11 mouse cellular contexts compared by ENCODE assay signal in the genomic region with DNA sequence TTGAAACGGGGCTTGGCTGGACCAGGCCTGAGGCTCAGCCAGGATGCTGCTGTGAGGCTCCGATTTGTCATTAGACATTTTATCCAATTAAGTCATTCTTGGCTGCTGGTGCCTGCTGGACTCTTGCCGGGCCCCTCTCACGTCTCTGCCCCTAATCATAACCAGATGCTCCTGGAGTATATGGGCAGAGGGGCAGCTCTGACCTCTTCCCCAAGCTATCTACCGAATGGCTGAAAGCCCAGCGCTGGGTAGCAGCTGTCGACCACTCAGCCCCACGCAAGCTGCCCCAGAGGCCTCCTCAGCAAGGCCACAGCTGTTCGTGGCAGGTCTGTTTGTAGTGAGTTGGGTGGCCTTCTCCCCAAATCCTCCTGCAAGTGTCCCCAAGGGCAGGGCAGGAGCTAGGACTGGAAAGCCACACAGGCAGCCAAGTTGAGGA. TPM values are rescaled to one million over a fixed set of nuclear protein-coding genes. Genes with fewer than 3 reads are reported as not detected.
DNase-seq lines count a peak whose midpoint lies in the region; ATAC-seq and TF ChIP-seq lines count a peak whose summit lies in the region.
"Had no signal": no experiment of that assay in that cellular context is flagged by ENCODE, and none has a peak within 500 bp of the region (broad histone marks: within the 10 kb centered on the region; RNA-seq: fewer than 3 reads in every experiment).

No protein-coding gene starts in this region.

- 59% methylated on average over 9 of the region's 9 CpGs for WGBS in lung, adult 2 months
- WGBS in limb, embryonic 15.5 days: 19% methylated on average over 9 of the region's 9 CpGs

- no peaks in the 10 kb centered on the region for H3K9me3 ChIP-seq in limb, embryonic 15.5 days

- H3K4me3 ChIP-seq in lung, adult 2 months (replicated peaks; ENCODE audit: extremely low read depth, low read depth, low read length): no peak overlapping the region
- no peak overlapping the region for H3K4me3 ChIP-seq in limb, embryonic 15.5 days

- peak; percentile 21 to 48 for DNase-seq in lung, postnatal 4 days
- no peak for DNase-seq in lung, adult 2 months
- peak; percentile 56 for DNase-seq in embryo, embryonic 11 days
- DNase-seq in gastrocnemius, postnatal 36 days: peak; percentile 69 to 78
- DNase-seq in layer of hippocampus, adult 8-10 months (ENCODE audit: low spot score in 2 of 2): no peak
- no peak for DNase-seq in spleen, postnatal 10 days (ENCODE audit: low spot score in 2 of 2)
- DNase-seq in spleen, postnatal 14 days (ENCODE audit: low spot score in 2 of 2): no peak
- DNase-seq: kidney, postnatal 4 days; thymus, postnatal 25 days had no signal

- no peaks in the 10 kb centered on the region for H3K4me1 ChIP-seq in lung, adult 2 months (ENCODE audit: control insufficient read depth, insufficient read depth, low read length)
- peaks cover 19% of the 10 kb centered on the region for H3K4me1 ChIP-seq in limb, embryonic 15.5 days

- H3K9ac ChIP-seq in limb, embryonic 15.5 days: no peak overlapping the region

- peak overlapping the region; percentile 11; the same call in 1 of the 2 replicates for H3K27ac ChIP-seq in limb, embryonic 15.5 days

- TF ChIP-seq POLR2A in lung, adult 2 months (IDR thresholded peaks at IDR 0.05; ENCODE audit: borderline replicate concordance, extremely low read depth, low read depth, low read length): no peak

- H3K4me2 ChIP-seq in limb, embryonic 15.5 days: 0 out of 2 replicates have a peak overlapping the region, but pooled peaks have one; percentile 20

- no peak for TF ChIP-seq CTCF in lung, adult 2 months (IDR thresholded peaks at IDR 0.05; ENCODE audit: insufficient read depth, low read length)

- H3K27me3 ChIP-seq in limb, embryonic 15.5 days: peaks cover 14% of the 10 kb centered on the region
- H3K27me3 ChIP-seq: Patski had no signal

- H3K36me3 ChIP-seq in limb, embryonic 15.5 days: no peaks in the 10 kb centered on the region

- intact Hi-C loops in gastrocnemius, postnatal 36 days (cut with DNase I): no loop called here

- peak; percentile 43; the same call in 1 of the 2 replicates for ATAC-seq in limb, embryonic 15.5 days (ENCODE audit: insufficient number of reproducible peaks, low FRiP score, low TSS enrichment, low read depth)
- ATAC-seq: Patski had no signal

RNA-seq across cellular contexts. Expression of a gene that starts 5.7 kb away (rescaled TPM):
- polyA plus RNA-seq in lung, adult 2 months (2012; rRNA removed): 18.5 and 20.9 TPM in 2 replicates
- 1 to 10 TPM; 2.8 to 3.7 TPM for total RNA-seq in gastrocnemius, postnatal 36 days (2021)
- polyA plus RNA-seq in limb, embryonic 15.5 days (2015; fragmentation: Nextera tagmentation; extraction: Ambion mirVana): 1.7 TPM in 2 replicates
- 10 to 100 TPM; 18.0 to 21.1 (median 19.8) TPM for total RNA-seq in layer of hippocampus, adult 8-10 months (2022)

RNA-seq across cellular contexts. Expression of a gene that starts 15.4 kb away (rescaled TPM):
- polyA plus RNA-seq in lung, adult 2 months (2012; rRNA removed): 2.7 and 5.1 TPM in 2 replicates
- total RNA-seq in gastrocnemius, postnatal 36 days (2021): under 1 TPM; 0.32 to 0.79 TPM
- polyA plus RNA-seq in limb, embryonic 15.5 days (2015; fragmentation: Nextera tagmentation; extraction: Ambion mirVana): 13.8 and 16.4 TPM in 2 replicates
- total RNA-seq in layer of hippocampus, adult 8-10 months (2022): 1 to 10 TPM in 3 of 4 experiments, under 1 TPM in 1; 0.59 to 1.5 (median 1.3) TPM

RNA-seq across cellular contexts. Expression of a gene that starts 42.3 kb away (rescaled TPM):
- polyA plus RNA-seq in lung, adult 2 months (2012; rRNA removed): 16.0 and 25.6 TPM in 2 replicates
- total RNA-seq in gastrocnemius, postnatal 36 days (2021): 100 to 1,000 TPM; 215 to 243 TPM
- polyA plus RNA-seq in limb, embryonic 15.5 days (2015; fragmentation: Nextera tagmentation; extraction: Ambion mirVana): 19.6 and 31.1 TPM in 2 replicates
- 100 to 1,000 TPM; 123 to 145 (median 134) TPM for total RNA-seq in layer of hippocampus, adult 8-10 months (2022)

RNA-seq across cellular contexts. Expression of a gene that starts 46.0 kb away (rescaled TPM):
- 426 and 513 TPM in 2 replicates for polyA plus RNA-seq in lung, adult 2 months (2012; rRNA removed)
- total RNA-seq in gastrocnemius, postnatal 36 days (2021): 100 to 1,000 TPM; 368 to 452 TPM
- 1,005 and 1,062 TPM in 2 replicates for polyA plus RNA-seq in limb, embryonic 15.5 days (2015; fragmentation: Nextera tagmentation; extraction: Ambion mirVana)
- total RNA-seq in layer of hippocampus, adult 8-10 months (2022): 100 to 1,000 TPM; 520 to 711 (median 600) TPM

Comparison
In these comparisons a context has a peak if more than half of its experiments do, and no peak if none do; other contexts are left out.
1. DNase-seq: peak in lung, postnatal 4 days (2 of 2), embryo, embryonic 11 days (single experiment) and gastrocnemius, postnatal 36 days (2 of 2); none in lung, adult 2 months (single experiment), layer of hippocampus, adult 8-10 months (0 of 2), spleen, postnatal 10 days (0 of 2) and spleen, postnatal 14 days (0 of 2).
2. RNA of a gene that starts 5.7 kb away (total RNA-seq): 18.0 to 21.1 TPM in layer of hippocampus, adult 8-10 months; 2.8 to 3.7 TPM in gastrocnemius, postnatal 36 days; every median in the first group is over 4 times any median in the second.